Mouse (Mus musculus): ENCODE results near the gene Wwox.

- TF ChIP-seq POLR2AphosphoS2 (IDR thresholded peaks at IDR 0.05; ENCODE audit: low read length) (no peak), USF1 (IDR thresholded peaks at IDR 0.05; ENCODE audit: low read depth, low read length) (no peak), MAX (IDR thresholded peaks at IDR 0.05; ENCODE audit: low read length) (no peak), CTCF (IDR thresholded peaks at IDR 0.05 in 2 of 3, conservative IDR thresholded peaks at IDR 0.05 in 1 of 3; ENCODE audit: control insufficient read depth in 1 of 3, insufficient read depth in 1 of 3, low read depth in 2 of 3, low read length in 3 of 3, poor library complexity in 1 of 3, severe bottlenecking in 1 of 3) (no peak), ZNF384 (IDR thresholded peaks at IDR 0.05; ENCODE audit: low read depth, low read length) (no peak), BHLHE40 (IDR thresholded peaks at IDR 0.05; ENCODE audit: borderline replicate concordance, low read depth, low read length) (no peak), KAT2A (conservative IDR thresholded peaks at IDR 0.05; ENCODE audit: low read depth, low read length) (no peak), POLR2A (IDR thresholded peaks at IDR 0.05; ENCODE audit: control insufficient read depth in 1 of 2, insufficient read depth in 1 of 2, low read depth in 1 of 2, low read length in 2 of 2, poor library complexity in 1 of 2) (no peak)
These were observed 582.3 kb downstream of the Wwox start for GRCm38 (mm10) chr8:115021731-115022130.
